Mouse (Mus musculus) liver, embryonic 14.5 days (tissue): Measurements from ENCODE around the gene Cbx7. TPM values are rescaled to one million over a fixed set of nuclear protein-coding genes. Genes with fewer than 3 reads are reported as not detected.
"Not testable (repeated sequence)": the region's sequence is repeated elsewhere in the genome, so short reads cannot be mapped to it uniquely, and the experiment has no call there.

Experiments used
- ATAC-seq: fragments of 200-750 bp; cut with Nextera tagmentation; 2 replicates; pipeline ENCODE4 v1.8.0; 2017; ENCODE audit warnings: moderate number of reproducible peaks, mild to moderate bottlenecking, moderate library complexity; ENCODE audit not compliant: insufficient read depth
- DNase-seq, 3 experiments: peaks; one replicate each; pipeline ENCODE4 v3.0.0-alpha.2; 2012 to 2013; ENCODE audit warnings: low read depth in 3 of 3, low spot score in 3 of 3
- H3K27ac ChIP-seq: fragments of 300-500 bp; sonication (generic); 2 replicates; pipeline ENCODE4 v1.5.1; 2014; ENCODE audit warnings: moderate library complexity, mild to moderate bottlenecking, control low read depth, inconsistent platforms
- H3K27me3 ChIP-seq: fragments of 300-500 bp; sonication (generic); 2 replicates; pipeline ENCODE4 v1.6.1; 2014; ENCODE audit warnings: mild to moderate bottlenecking, low read length, moderate library complexity; ENCODE audit not compliant: control insufficient read depth, insufficient read depth
- H3K36me3 ChIP-seq: fragments of 300-500 bp; sonication (generic); replicated peaks from 2 replicates; pipeline ENCODE4 v1.6.1; 2014; ENCODE audit warnings: low read depth; ENCODE audit not compliant: control insufficient read depth, insufficient read depth
- H3K4me1 ChIP-seq, 2 experiments: fragments of 200-500 bp in 1 of 2; fragments of 300-500 bp in 1 of 2; sonication (generic) in 1 of 2; replicated peaks; 2 replicates each; pipeline ENCODE4 v1.6.1; 2012 to 2014; ENCODE audit warnings: antibody characterized with exemption in 1 of 2, inconsistent platforms in 1 of 2, low read length in 1 of 2; ENCODE audit not compliant: control insufficient read depth in 2 of 2, insufficient read depth in 2 of 2
- H3K4me2 ChIP-seq: fragments of 300-500 bp; sonication (generic); 2 replicates; pipeline ENCODE4 v1.6.1; 2014; ENCODE audit warnings: low read depth, mild to moderate bottlenecking, control low read depth, moderate library complexity
- H3K4me3 ChIP-seq, 2 experiments: fragments of 200-500 bp in 1 of 2; fragments of 300-500 bp in 1 of 2; sonication (generic) in 1 of 2; 2 replicates each; pipeline ENCODE4 v1.5.1; 2012 to 2014; ENCODE audit warnings: low read depth in 2 of 2, low read length in 2 of 2, mild to moderate bottlenecking in 2 of 2, control low read depth in 1 of 2, inconsistent platforms in 1 of 2, moderate library complexity in 1 of 2; ENCODE audit not compliant: insufficient read depth in 1 of 2
- H3K9ac ChIP-seq: fragments of 300-500 bp; sonication (generic); replicated peaks from 2 replicates; pipeline ENCODE4 v1.6.1; 2014; ENCODE audit warnings: mild to moderate bottlenecking, control low read depth, moderate library complexity
- H3K9me3 ChIP-seq: fragments of 300-500 bp; sonication (generic); 2 replicates; pipeline ENCODE4 v1.6.1; 2016; ENCODE audit warnings: low read length, mixed read lengths; ENCODE audit not compliant: control insufficient read depth
- CTCF ChIP-seq: IDR thresholded peaks from 2 replicates; pipeline ENCODE4 v1.5.1; 2016; ENCODE audit warnings: antibody characterized with exemption, low read depth, control low read depth
- EP300 ChIP-seq: IDR thresholded peaks from 2 replicates; pipeline ENCODE4 v1.6.1; 2016; ENCODE audit warnings: antibody characterized with exemption, low read depth
- WGBS: fragments of 180-500 bp; shearing (Covaris S2); extraction: QIAGEN DNeasy Blood & Tissue Kit; methylation state at CpG from one replicate; pipeline ENCODE4 v1.1.7; 2014; ENCODE audit not compliant: insufficient replicate concordance; 5-methylcytosine and 5-hydroxymethylcytosine counted together
- polyA plus RNA-seq, 2 experiments: library from polyadenylated mRNA; depleted of rRNA in 1 of 2; stranded (reverse) in 1 of 2; unstranded in 1 of 2; fragments of >200 nt; fragmentation: Nextera tagmentation in 1 of 2; extraction: Ambion mirVana in 1 of 2; gene quantifications; 2 replicates each; pipeline versions ENCODE4 v1.2.1 to v1.2.3; 2012 to 2014

Cbx7 gene
- polyA plus RNA-seq, 2 experiments, result 0.62 to 2.5 TPM

GRCm38 (mm10) chr15:79906855-79907254 is 64.1 kb downstream of the Cbx7 start:
- H3K9me3 ChIP-seq, result no peaks in the 10 kb centered on the region
- no peaks in the 10 kb centered on the region for H3K4me1 ChIP-seq
- TF ChIP-seq EP300 (no peak), CTCF (no peak)
- ATAC-seq (no peak), DNase-seq (no peak)
- no peak overlapping the region for H3K9ac ChIP-seq
- H3K4me3 ChIP-seq, result no peak overlapping the region
- no peak overlapping the region for H3K27ac ChIP-seq
- WGBS, result 74% methylated on average over 14 of the region's 14 CpGs
- H3K36me3 ChIP-seq, result peaks cover 17% of the 10 kb centered on the region
- no peaks in the 10 kb centered on the region for H3K27me3 ChIP-seq
- no peak overlapping the region for H3K4me2 ChIP-seq

- ATAC-seq (no peak), DNase-seq (no peak)
- Histone ChIP-seq H3K27me3 (no peaks in the 10 kb centered on the region), H3K4me2 (no peak overlapping the region), H3K9me3 (no peaks in the 10 kb centered on the region), H3K9ac (no peak overlapping the region), H3K4me1 (no peaks in the 10 kb centered on the region), H3K27ac (no peak overlapping the region), H3K4me3 (no peak overlapping the region), H3K36me3 (peaks cover 17% of the 10 kb centered on the region)
- no peak for TF ChIP-seq CTCF
- no peak for TF ChIP-seq EP300
- WGBS, result 72% methylated on average over 12 of the region's 12 CpGs
Measured at GRCm38 (mm10) chr15:79905211-79905610, 65.7 kb downstream of the Cbx7 start.

- H3K36me3 ChIP-seq, result peaks cover 20% of the 10 kb centered on the region
- not testable (repeated sequence) for H3K9me3 ChIP-seq, H3K4me3 ChIP-seq, H3K27me3 ChIP-seq, H3K4me2 ChIP-seq, DNase-seq, H3K4me1 ChIP-seq, H3K9ac ChIP-seq, ATAC-seq, H3K27ac ChIP-seq
- 85% methylated on average over 11 of the region's 11 CpGs for WGBS
Measured at GRCm38 (mm10) chr15:79904678-79905077, 66.2 kb downstream of the Cbx7 start.

- TF ChIP-seq EP300 (no peak), CTCF (no peak)
- no peak overlapping the region for H3K4me2 ChIP-seq
- no peak overlapping the region for H3K27ac ChIP-seq
- DNase-seq (no peak), ATAC-seq (no peak)
- no peaks in the 10 kb centered on the region for H3K9me3 ChIP-seq
- no peak overlapping the region for H3K9ac ChIP-seq
- no peaks in the 10 kb centered on the region for H3K27me3 ChIP-seq
- H3K36me3 ChIP-seq, result peaks cover 24% of the 10 kb centered on the region
- H3K4me1 ChIP-seq, result no peaks in the 10 kb centered on the region
- no peak overlapping the region for H3K4me3 ChIP-seq
Measured at GRCm38 (mm10) chr15:79903963-79904362, 67.0 kb downstream of the Cbx7 start.

GRCm38 (mm10) chr15:79903081-79903480 is 67.8 kb downstream of the Cbx7 start:
- ATAC-seq, H3K4me1 ChIP-seq, H3K9ac ChIP-seq, H3K27me3 ChIP-seq, H3K4me2 ChIP-seq, DNase-seq, H3K27ac ChIP-seq, H3K9me3 ChIP-seq, H3K4me3 ChIP-seq: not testable (repeated sequence)
- WGBS, result 88% methylated on average over 8 of the region's 8 CpGs
- peaks cover 32% of the 10 kb centered on the region for H3K36me3 ChIP-seq

- WGBS, result 79% methylated on average over 2 of the region's 2 CpGs
- Histone ChIP-seq H3K27ac (no peak overlapping the region), H3K4me3 (no peak overlapping the region)
Measured at GRCm38 (mm10) chr15:79901399-79901798, 69.5 kb downstream of the Cbx7 start.

More at GRCm38 (mm10) chr15:79901399-79901798, 69.5 kb downstream of the Cbx7 start:
- peaks cover 31% of the 10 kb centered on the region for H3K36me3 ChIP-seq
- no peak overlapping the region for H3K4me2 ChIP-seq
- H3K9ac ChIP-seq, result no peak overlapping the region
- no peak for ATAC-seq
- H3K27me3 ChIP-seq, result no peaks in the 10 kb centered on the region
- H3K4me1 ChIP-seq, result peaks cover 0 to 3% of the 10 kb centered on the region in 2 experiments; a peak in 3 of 4 replicates
- H3K9me3 ChIP-seq, result no peaks in the 10 kb centered on the region
- DNase-seq, result no peak
- TF ChIP-seq CTCF (no peak), EP300 (no peak)
